Mouse (Mus musculus) yolk sac, embryonic 10.5 days (tissue): ENCODE results near the gene Clip1.

Experiments used
- DNase-seq: peaks from one replicate; pipeline ENCODE4 v3.0.0-alpha.2; 2017; ENCODE audit warnings: low spot score

Gene Clip1

DNA sequence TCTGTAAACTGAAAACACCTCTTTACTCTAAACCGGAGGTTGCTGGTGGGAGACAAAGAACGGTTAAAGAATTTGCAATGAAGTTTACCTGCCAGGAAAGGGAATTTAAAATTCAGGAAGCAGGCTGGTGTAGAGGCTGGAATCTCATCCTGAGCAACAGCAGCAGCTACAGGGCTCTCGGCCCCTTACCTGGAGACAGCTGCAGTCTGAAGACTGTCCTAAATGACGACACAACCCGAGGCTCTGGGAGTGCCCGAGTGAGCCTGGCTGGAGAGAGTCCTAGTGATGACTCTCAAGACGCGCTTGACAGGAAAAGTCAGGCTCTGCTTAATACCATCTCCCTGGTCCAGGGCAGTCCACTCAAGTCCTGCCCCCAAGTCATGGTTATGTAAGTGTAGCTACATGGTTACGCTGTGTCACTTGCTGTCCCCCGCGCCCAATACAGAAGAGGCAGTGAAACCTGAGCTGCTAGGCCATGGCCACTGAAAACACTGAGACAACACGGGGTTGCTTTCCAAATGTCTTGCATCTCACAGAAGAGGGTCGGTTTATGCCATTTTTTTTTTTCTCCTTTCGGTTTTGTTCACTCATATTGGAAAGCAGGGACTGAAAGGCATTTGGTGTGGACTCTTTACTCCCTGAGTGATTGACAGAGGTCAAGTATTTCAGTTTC lies 13.5 kb downstream of the Clip1 start:
- no peak for DNase-seq

DNA sequence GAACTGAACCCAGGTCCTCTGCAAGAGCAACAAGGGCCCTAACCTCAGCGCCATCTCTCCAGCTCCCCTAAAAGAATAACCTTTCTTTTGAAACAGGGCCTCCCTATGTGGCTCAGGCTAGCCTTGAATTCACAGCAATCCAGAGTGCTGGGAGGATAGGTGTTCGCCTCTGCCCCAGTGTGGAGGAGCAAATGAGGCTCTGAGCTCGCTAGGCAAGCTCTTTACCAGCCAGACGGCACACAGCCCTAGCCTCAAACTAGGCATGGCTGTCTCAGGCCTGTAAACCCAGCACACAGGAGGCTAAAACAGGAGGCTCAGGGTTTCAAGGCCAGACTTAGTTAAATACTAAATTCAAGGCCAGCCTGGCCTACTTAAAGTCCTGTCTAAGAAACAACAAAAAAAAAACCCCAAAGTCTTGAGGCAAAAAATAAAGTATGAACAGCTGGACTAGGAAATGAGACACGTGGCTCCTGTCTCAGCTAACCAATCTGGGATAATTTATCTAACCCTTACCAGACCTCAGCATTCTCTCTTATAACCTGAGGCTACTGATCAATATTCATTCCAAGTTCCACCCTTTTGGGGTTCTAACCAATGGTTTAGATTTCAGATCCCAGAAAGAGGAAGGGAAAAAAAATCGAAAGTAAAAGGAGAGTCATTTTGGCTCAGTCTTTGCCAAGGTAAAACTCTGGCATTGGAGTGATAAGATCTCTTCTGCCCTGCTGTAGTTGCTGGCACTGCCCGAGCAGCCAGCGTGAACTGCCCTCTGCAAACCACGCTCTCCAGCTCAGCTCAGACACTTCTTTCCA lies 14.2 kb downstream of the Clip1 start:
- no peak for DNase-seq

DNA sequence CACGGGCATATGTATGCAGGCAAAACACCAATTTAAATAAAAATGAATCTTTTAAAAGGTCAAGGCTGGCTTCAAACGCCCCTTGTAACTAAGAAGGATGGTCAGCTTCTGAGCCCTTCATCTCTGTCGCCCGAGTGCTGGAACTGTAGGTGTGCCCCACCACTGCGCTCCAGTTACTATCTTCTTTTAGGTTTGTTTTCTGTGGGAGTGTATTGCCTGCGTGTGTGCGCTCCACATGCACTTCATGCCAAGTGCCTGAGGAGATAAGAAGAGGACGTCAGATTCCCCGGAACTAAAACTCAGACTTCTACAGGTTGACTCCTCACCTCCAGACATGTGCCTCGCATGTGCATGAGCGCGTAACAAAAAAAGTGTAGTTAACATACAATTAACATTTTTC lies 16.5 kb downstream of the Clip1 start:
- no peak for DNase-seq

DNA sequence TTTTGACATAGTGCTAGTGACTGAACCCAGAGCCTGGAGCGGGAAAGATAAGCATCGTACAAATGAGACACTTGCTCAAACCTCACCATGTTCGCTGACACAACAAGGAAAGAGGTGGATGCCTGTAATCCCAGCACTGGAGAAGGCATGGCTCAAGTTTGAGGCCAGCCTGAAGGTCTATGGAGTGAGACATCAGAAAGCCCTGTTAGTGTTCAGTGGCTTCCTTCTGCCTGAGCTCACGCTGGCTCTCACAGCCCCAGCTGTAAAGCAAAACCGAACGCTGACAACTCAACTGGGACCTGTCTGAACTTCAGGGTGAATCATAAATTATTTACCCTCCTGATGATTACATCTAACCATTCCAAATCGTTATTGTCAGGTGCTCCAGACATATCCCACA lies 18.5 kb downstream of the Clip1 start:
- DNase-seq, result no peak

DNA sequence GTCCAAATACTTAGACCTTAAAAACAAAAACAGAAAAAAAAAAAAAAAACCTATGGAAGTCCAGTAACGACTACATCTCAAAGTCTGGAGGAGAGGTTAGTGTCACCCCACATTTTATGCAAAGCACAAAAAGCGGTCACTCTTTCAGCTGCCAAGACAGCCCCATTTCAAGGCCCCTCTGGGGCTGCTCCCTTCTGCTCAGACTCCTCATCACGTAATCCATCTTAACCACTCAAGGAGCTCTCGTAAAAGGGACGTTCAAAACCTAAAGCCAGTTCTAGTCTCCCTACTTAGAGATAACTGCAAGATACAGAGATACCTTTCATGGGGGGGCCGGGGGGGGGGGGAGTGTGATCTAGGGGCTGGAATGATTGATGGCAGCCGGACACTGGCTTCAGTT lies 20.1 kb downstream of the Clip1 start:
- no peak for DNase-seq

DNA sequence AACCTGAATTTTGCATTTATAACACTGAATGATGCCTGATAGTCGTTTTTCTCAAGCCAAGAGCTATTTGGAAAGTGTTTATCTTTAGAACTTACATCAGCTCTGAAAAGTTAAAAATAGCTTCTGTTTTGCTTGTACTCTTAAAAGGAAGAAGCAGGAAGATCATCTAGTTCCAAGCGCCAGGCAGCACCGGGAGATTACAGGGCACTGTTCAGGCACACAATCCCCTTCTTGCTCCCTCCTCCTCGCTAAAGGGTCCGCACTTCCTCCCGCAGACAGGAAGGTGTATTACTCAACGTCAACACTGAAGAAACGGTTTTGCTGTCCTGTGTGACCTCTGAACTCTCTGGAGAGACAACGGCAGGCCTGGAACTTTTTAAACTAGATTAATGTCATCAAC lies 22.4 kb downstream of the Clip1 start:
- DNase-seq, result peak; percentile 62

DNA sequence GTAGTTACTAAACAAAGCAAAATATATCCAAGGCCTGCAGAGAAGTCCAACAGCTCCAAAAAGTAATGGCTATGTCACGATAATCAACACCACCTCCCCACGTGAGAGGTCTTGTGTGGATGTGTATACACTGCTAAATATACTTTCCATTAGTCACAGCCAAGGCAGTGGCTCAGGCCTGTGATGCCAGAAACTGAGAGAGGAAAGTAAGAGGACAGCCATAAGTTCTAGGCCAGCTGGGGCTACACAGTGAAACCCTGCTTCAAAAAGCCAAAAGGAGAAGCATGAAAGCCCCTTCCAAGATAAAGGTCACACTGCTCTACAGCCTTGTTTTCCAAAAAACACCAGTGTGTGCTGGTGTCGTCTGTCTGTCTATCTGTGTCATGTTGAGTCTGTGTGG lies 22.8 kb downstream of the Clip1 start:
- no peak for DNase-seq

DNA sequence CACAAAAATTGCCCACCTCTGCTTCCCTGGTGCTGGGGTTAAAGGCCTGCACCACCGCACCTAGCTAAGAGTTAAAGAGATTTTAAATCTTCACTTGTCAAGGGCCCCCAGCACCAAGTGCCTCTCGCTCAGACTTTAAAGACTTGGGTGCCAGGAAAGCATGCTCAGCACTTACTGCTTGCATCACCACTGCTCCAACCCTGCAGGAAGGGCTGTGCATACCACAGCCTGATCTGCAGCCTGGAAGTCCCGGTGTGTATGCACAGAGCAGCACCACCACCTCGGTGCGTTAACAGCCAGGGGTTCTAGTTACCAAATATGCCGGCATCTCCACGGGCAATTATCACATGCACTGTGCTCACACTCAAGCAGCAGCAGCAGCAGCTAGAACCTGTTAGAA lies 26.8 kb downstream of the Clip1 start:
- DNase-seq, result peak; percentile 65

DNA sequence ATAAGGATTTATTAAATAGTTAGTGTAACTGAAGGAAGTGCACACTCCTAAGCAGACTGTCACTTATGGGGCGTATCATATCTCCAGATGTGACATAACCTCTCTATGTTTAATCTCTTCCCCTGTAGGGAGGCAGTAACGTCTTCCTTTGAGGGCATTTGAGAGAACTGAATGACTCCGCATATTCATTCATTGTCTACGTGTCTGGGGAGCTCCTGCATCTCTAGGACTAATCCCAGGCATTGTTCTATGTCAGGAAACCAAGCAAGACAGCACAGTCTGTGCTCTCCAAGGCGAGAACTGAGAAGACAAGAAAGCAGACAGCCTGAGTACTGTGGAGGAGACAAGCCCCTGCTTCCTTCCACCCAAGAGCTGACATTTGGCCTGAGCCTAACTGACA lies 29.5 kb downstream of the Clip1 start:
- no peak for DNase-seq

DNA sequence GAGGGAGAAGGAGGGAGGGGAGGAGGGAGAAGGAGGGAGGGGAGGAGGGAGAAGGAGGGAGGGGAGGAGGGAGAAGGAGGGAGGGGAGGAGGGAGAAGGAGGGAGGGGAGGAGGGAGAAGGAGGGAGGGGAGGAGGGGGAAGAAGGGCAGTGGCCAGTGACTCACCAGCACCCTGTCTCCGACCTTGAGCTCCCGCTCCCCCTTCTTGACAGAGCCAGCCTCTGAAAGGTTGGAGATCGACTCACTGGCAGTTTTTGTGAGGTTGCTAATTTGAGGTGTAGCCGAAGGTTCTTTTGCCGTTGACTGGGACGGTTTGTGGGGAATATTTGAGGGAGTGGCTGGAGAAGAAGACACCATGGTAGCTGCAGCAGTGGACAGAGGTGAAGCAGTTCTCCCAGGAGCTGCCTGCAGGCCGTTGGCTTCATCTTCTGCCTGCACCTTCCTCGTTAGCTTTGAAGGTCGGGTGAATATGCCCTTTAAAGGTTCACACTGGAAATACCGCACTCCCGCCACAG lies 31.1 kb downstream of the Clip1 start:
- no peak for DNase-seq

DNA sequence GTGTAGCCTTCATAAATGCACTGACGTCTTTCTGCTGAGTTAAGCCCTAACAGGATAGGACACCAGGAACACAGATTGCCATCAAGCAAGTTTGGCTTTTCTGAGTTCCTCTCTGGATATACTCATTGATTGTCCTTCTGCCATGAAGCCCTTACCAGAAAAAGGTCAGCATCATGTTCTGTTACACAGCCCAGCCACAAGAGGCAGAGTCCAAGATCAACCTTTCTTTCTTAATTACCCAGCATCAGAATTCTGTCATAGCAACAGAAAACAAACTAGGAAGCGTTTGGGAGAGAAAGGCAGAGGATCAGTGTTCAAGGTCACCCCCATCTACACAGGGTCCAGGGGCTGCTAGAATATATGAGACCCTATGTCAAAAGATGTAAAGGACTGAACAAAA lies 33.6 kb downstream of the Clip1 start:
- DNase-seq, result no peak

DNA sequence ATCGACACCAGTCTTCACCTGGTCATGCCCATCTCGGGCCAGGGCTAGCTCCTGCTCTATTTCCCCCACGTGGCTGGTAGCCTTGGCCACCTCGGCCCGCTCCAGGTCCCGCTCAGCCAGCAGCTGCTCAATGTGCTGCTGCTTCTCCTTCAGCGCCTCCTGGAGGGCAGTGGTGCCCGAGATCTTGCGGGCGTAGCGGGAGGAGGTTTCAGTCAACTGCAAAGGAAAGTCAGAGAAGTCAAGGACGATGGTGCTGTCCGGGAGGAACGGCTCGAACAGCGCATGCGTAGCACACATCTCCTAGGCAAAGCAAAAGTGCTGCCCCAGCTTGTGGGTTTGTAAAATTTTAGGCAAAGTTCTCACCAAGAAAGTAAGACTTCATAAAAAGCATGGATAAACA lies 42.0 kb downstream of the Clip1 start:
- no peak for DNase-seq

DNA sequence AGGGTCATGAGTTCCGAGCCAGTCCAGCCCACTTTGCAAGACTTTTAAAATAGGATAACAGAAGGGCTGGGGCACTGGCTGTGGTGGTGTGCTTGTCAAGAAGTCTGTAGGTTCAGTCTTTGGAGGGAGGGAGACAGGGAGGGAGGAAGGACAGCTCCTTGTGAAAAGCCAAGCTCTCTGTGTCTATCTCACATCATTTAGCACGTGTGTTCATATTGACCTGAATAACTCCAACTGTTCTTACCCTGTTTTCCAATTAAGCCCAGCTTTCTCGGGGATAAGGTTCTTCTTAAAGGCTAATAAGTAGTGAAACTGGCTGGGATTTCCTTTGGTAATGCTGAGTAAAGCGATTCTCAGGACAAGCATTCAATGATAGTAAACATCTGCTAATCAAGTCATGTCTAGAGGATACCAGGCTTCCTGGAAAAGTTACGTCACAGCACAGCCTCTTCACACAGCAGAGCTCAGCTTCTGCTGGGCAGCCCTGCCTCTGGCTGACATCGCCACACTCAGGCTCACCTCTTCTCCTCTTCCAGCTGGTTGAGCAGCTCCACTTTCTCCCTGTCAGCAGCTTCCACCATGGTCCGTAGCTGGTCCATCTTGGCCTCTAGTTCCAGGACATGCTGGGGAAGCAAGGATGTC lies 43.0 kb downstream of the Clip1 start:
- DNase-seq, result no peak

DNA sequence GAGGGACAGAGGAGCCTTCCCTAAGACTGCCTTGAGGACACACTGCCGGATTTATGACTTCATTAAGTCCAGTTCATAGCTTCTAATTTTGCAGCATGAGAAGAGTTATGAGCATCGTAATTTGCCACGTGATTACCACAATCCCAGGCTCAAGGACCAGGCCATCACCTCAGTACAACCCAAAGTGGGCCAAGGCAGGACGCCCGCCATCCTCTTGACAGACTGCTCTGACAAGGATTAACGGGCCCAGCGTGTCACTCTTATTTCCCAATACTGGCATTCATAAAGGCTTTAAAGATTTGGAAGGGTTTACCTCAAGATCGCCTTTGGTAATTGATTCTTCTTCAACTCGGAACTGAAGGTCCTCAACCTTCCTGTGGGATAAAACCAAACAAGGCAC lies 44.2 kb downstream of the Clip1 start:
- no peak for DNase-seq

DNA sequence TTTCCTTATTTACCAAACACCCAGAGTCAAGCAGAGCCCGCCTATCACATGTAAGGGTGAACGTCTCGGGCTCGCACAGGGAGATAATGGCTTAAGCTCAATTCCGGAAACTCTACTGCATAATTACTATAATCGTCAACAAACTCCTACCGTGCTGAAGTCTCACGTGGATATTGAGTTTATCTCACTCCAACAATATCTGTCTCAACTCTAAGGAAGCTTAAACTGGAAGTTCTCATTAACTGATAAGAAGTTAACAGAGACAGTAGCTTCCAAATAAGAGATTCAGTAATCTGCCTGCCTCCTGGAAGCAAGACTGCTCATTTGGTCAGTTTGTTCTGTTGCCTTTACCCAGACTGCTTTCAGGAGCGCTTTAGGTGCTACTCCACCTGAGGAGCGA lies 53.2 kb downstream of the Clip1 start:
- DNase-seq, result no peak

DNA sequence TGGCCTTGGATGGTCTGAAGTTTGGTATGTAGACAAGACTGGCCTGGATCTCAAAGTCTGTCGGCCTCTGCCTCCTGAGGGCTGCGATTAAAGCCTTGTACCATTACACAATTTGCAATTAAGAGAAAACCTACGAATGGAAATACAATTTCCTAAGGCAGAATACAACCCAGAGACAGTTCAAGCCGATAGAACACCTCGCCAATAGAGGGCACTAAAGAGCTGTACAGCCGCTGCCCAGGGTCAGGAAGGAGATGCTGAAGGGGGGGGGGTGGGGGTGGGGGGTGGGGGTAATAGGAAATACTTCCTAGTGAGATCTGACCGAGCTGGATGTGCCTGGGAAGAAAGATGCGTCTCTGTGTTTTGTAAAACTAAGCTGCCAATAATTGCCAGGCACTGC lies 57.8 kb downstream of the Clip1 start:
- peak; percentile 51 for DNase-seq

DNA sequence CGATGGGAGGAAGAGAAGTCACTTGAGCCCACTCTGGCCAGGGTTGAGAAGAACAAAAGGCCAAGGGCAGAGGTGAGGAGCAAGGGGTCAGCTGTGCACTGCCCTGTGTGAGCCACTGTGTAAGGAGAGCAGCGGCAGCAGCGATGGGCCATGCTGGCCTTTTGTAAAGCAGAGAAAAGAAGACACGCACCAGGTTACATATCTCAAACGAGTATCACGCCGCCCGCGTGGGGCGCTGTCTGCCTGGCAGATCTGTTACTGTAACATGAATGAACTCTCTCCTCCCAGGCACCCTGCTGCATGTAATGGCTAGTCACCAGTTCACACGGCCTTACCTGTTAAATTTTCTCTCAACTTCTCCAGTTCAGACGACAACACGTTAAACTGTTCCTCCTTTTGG lies 62.0 kb downstream of the Clip1 start:
- no peak for DNase-seq

DNA sequence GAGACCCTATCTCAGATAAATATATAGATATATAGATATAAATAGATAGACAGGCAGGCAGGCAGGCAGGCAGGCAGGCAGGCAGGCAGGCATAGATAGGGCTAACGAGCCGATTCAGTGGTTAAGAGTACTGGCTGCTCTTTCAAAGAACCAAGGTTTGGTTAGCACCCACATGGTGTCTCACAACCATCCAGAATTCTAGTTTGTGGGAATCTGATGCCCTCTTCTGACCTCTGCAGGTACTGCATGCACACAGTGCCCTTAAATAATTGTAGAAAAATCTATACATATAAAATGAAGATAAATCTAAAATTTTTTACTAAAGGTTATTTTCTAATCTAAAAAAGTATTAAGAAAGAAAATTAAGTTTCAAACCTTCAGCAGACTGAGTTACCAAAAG lies 65.9 kb downstream of the Clip1 start:
- no peak for DNase-seq

DNA sequence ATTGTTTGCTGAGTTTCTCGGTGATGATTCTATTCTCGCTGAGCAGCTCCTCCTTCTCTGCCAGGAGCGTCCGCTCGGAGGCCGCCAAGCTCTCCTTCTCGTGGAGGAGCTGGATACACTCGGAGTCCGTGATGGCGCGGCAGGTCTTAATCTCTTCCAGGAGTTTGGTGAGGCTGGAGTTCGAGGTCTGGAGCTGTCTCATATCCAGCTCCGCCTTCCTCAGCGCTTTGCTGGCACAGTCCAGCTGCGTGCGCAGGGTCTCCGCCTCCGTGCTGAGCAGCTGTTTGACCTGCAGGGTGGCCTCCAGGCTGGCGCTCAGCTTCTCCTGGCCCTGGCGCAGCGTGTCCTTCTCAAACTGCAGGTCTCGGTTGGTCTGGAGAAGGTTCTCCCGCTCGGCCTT lies 70.2 kb downstream of the Clip1 start:
- no peak for DNase-seq

DNA sequence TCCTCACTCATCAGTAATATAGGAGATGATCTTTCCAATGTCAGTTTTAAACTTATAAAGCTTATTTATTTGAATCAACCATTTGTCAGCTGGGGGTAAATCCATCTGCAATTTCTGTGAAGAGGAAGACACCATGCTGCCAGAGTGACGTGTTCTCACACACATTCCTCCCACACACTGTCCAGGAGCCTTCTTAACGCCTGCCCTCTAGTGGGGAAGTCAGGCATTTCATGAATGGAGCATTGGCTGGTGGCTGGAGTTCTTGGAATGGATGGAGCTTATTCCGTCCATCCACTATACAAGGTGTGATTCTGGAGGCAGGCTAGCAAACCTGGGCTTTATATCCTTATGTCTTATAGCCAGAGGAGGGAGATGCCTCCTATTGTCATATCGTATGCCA lies 74.6 kb downstream of the Clip1 start:
- peak; percentile 60 for DNase-seq

DNA sequence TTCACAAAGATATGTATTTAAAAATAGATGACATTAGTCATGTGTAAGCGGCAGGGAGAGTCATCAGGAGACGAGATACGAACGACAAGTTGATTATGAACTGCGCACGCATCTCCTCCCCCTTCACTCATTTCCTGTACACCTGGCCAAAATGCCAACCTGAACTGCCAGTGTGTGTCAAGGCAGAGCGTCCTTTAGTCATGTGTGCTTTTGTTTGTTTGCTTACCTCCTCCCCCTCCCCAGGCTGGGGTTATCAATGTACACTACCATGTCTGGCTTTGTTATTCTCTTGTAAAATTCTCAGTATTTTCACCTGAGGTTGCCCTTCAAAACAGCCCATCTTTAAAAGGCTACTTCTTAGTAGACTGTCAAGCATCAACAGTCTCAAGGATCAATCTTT lies 75.0 kb downstream of the Clip1 start:
- DNase-seq, result no peak

DNA sequence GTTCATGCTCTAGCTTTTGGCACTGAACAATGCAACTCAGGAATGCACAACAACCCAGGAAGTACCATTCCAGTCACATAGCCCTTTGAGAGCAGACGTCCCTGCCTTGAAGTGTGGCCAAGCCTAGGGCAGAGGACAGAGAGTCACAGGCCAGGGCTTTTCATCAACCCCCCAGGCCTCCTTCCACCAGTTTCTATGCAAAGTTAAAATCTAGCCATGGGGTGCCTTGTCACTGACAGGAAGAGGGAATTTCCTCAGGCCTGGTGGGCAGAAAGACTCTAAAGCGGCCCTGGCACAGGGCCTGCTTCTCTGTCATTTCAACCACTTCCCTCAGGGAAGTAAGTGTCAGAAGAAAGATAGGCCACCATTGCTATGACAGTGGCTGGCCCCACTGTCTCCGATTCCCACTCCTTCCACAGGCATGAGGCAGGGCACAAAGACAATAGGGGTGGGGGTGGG lies 77.2 kb downstream of the Clip1 start:
- DNase-seq, result no peak

DNA sequence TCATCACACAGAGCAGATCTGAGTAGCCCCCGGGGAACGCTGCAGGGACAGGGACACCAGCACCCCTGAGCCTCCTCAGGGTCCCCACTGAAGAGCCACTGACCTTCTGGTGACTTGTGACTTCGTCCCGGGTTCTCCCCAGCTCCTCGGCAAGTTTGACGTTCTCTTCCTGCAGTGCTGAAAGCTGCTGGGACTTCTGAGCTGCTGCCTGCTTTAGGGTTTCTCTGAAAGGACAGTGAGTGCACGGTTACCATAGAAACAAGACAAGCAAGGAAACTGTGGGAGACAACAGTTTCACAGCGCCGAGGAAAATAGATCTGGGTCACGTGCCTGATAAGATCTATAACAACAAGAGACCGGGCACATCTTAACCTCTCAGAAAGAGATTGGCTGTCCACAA lies 80.9 kb downstream of the Clip1 start:
- DNase-seq, result no peak
